Mouse (Mus musculus) ES-Bruce4 (cell line): ENCODE data around the gene Gm45213.

Experiments
- CTCF ChIP-seq: IDR thresholded peaks from one replicate; pipeline ENCODE4 v1.8.1; 2011; ENCODE audit warnings: low read depth, low read length
- EP300 ChIP-seq: IDR thresholded peaks from 2 replicates; pipeline ENCODE4 v1.6.1; 2011; ENCODE audit warnings: low read depth, low read length; ENCODE audit not compliant: insufficient read depth
- POLR2A ChIP-seq: IDR thresholded peaks from one replicate; pipeline ENCODE4 v1.8.1; 2011; ENCODE audit warnings: low read length; ENCODE audit not compliant: insufficient read depth

DNA sequence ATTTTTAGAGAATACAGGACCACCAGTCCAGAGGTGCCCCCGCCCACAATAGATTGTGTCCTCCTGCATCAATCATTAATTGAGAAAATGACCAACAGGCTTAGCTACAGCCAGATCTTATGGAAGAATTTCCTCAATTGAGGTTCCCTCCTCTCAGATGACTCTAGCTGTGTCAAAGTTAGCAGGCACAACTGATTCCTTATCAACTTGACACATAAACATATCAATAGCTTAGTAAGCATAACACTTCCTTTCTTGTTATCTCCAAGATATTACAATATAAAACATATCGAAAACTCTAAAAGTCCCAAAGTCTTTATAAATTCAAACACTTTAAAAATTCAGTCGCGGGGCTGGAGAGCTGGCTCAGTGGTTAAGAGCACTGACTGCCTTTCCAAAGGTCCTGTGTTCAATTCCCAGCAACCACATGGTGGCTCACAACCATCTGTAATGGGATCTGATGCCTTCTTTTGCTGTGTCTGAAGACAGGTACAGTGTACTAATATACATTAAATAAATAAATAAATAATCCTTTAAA is 10.6 kb downstream of the Gm45213 start:
- TF ChIP-seq CTCF (no peak), POLR2A (no peak), EP300 (no peak)
